Mouse (Mus musculus) liver, embryonic 14.5 days (tissue): ENCODE results near the gene Gm26558. TPM values are rescaled to one million over a fixed set of nuclear protein-coding genes. Genes with fewer than 3 reads are reported as not detected.

Experiments
- ATAC-seq: fragments of 200-750 bp; cut with Nextera tagmentation; 2 replicates; pipeline ENCODE4 v1.8.0; 2017; ENCODE audit warnings: moderate number of reproducible peaks, mild to moderate bottlenecking, moderate library complexity; ENCODE audit not compliant: insufficient read depth
- DNase-seq, 3 experiments: peaks; one replicate each; pipeline ENCODE4 v3.0.0-alpha.2; 2012 to 2013; ENCODE audit warnings: low read depth in 3 of 3, low spot score in 3 of 3
- H3K27ac ChIP-seq: fragments of 300-500 bp; sonication (generic); 2 replicates; pipeline ENCODE4 v1.5.1; 2014; ENCODE audit warnings: moderate library complexity, mild to moderate bottlenecking, control low read depth, inconsistent platforms
- H3K27me3 ChIP-seq: fragments of 300-500 bp; sonication (generic); 2 replicates; pipeline ENCODE4 v1.6.1; 2014; ENCODE audit warnings: mild to moderate bottlenecking, low read length, moderate library complexity; ENCODE audit not compliant: control insufficient read depth, insufficient read depth
- H3K36me3 ChIP-seq: fragments of 300-500 bp; sonication (generic); replicated peaks from 2 replicates; pipeline ENCODE4 v1.6.1; 2014; ENCODE audit warnings: low read depth; ENCODE audit not compliant: control insufficient read depth, insufficient read depth
- H3K4me1 ChIP-seq, 2 experiments: fragments of 200-500 bp in 1 of 2; fragments of 300-500 bp in 1 of 2; sonication (generic) in 1 of 2; replicated peaks; 2 replicates each; pipeline ENCODE4 v1.6.1; 2012 to 2014; ENCODE audit warnings: antibody characterized with exemption in 1 of 2, inconsistent platforms in 1 of 2, low read length in 1 of 2; ENCODE audit not compliant: control insufficient read depth in 2 of 2, insufficient read depth in 2 of 2
- H3K4me2 ChIP-seq: fragments of 300-500 bp; sonication (generic); 2 replicates; pipeline ENCODE4 v1.6.1; 2014; ENCODE audit warnings: low read depth, mild to moderate bottlenecking, control low read depth, moderate library complexity
- H3K4me3 ChIP-seq, 2 experiments: fragments of 200-500 bp in 1 of 2; fragments of 300-500 bp in 1 of 2; sonication (generic) in 1 of 2; 2 replicates each; pipeline ENCODE4 v1.5.1; 2012 to 2014; ENCODE audit warnings: low read depth in 2 of 2, low read length in 2 of 2, mild to moderate bottlenecking in 2 of 2, control low read depth in 1 of 2, inconsistent platforms in 1 of 2, moderate library complexity in 1 of 2; ENCODE audit not compliant: insufficient read depth in 1 of 2
- H3K9ac ChIP-seq: fragments of 300-500 bp; sonication (generic); replicated peaks from 2 replicates; pipeline ENCODE4 v1.6.1; 2014; ENCODE audit warnings: mild to moderate bottlenecking, control low read depth, moderate library complexity
- H3K9me3 ChIP-seq: fragments of 300-500 bp; sonication (generic); 2 replicates; pipeline ENCODE4 v1.6.1; 2016; ENCODE audit warnings: low read length, mixed read lengths; ENCODE audit not compliant: control insufficient read depth
- CTCF ChIP-seq: IDR thresholded peaks from 2 replicates; pipeline ENCODE4 v1.5.1; 2016; ENCODE audit warnings: antibody characterized with exemption, low read depth, control low read depth
- EP300 ChIP-seq: IDR thresholded peaks from 2 replicates; pipeline ENCODE4 v1.6.1; 2016; ENCODE audit warnings: antibody characterized with exemption, low read depth
- WGBS: fragments of 180-500 bp; shearing (Covaris S2); extraction: QIAGEN DNeasy Blood & Tissue Kit; methylation state at CpG from one replicate; pipeline ENCODE4 v1.1.7; 2014; ENCODE audit not compliant: insufficient replicate concordance; 5-methylcytosine and 5-hydroxymethylcytosine counted together
- polyA plus RNA-seq, 2 experiments: library from polyadenylated mRNA; depleted of rRNA in 1 of 2; stranded (reverse) in 1 of 2; unstranded in 1 of 2; fragments of >200 nt; fragmentation: Nextera tagmentation in 1 of 2; extraction: Ambion mirVana in 1 of 2; gene quantifications; 2 replicates each; pipeline versions ENCODE4 v1.2.1 to v1.2.3; 2012 to 2014

Gene Gm26558
- polyA plus RNA-seq, 2 experiments = 0.09 to 1.2 TPM

GRCm38 (mm10) chr2:70619232-70619835 is 42.6 kb downstream of the Gm26558 start:
- no peak for DNase-seq
- Histone ChIP-seq H3K4me3 (no peak overlapping the region), H3K27me3 (no peaks in the 10 kb centered on the region), H3K9me3 (no peaks in the 10 kb centered on the region), H3K4me1 (no peaks in the 10 kb centered on the region), H3K27ac (no peak overlapping the region), H3K9ac (no peak overlapping the region), H3K36me3 (no peaks in the 10 kb centered on the region), H3K4me2 (no peak overlapping the region)
- no peak for ATAC-seq
- TF ChIP-seq CTCF (peak; percentile 64), EP300 (no peak)
- WGBS = 81% methylated on average over 6 of the region's 6 CpGs

DNA sequence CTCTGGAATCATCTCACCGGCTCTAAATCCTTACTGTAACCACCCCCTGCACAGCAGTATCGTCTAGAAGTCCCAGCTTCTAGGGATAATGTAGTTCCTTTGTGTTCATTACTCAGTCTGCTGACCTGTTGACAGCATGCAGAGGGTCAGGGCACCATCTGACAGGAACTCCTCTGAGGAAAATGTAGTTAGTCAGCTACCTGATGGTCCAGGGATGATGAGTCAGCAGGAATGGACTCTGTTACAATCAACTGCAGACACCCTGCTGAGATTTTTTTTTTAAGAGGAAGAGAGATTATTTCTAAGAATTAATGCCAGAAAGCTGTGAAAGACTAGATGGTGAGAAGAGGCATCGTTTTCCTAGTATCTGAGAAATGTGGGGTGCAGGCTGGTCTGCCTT is 45.3 kb downstream of the Gm26558 start:
- H3K4me2 ChIP-seq = no peak overlapping the region
- WGBS = 60% methylated on average over 3 of the region's 3 CpGs
- no peak for DNase-seq
- TF ChIP-seq EP300 (no peak), CTCF (no peak)
- no peak for ATAC-seq
- H3K36me3 ChIP-seq = no peaks in the 10 kb centered on the region
- no peaks in the 10 kb centered on the region for H3K9me3 ChIP-seq
- no peaks in the 10 kb centered on the region for H3K4me1 ChIP-seq
- no peak overlapping the region for H3K4me3 ChIP-seq
- H3K27ac ChIP-seq = no peak overlapping the region
- no peak overlapping the region for H3K9ac ChIP-seq
- H3K27me3 ChIP-seq = no peaks in the 10 kb centered on the region

DNA sequence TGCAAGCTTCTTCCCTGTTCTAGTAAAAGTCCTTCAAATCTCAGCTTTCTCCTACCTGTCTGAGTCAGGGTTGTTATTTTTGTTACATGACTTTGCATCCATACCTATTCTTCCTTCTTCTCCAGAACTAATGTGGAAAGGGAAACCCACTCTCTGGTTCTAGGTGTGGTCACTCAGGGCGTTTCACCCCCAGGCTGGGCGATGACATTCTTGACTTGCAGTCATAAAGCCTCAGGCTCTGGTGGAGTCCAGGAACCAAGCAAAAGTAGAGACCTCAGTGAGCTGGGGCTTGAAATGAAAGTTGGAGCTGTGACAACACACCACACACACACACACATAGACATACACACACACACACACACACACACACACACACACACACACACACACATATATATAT is 45.8 kb downstream of the Gm26558 start:
- H3K27me3 ChIP-seq = no peaks in the 10 kb centered on the region
- no peaks in the 10 kb centered on the region for H3K4me1 ChIP-seq
- 54% methylated on average over 2 of the region's 2 CpGs for WGBS
- no peak overlapping the region for H3K4me2 ChIP-seq
- H3K4me3 ChIP-seq = no peak overlapping the region
- TF ChIP-seq EP300 = no peak
- no peak for TF ChIP-seq CTCF
- no peak overlapping the region for H3K27ac ChIP-seq
- H3K36me3 ChIP-seq = no peaks in the 10 kb centered on the region
- ATAC-seq = no peak
- DNase-seq = no peak
- no peaks in the 10 kb centered on the region for H3K9me3 ChIP-seq
- H3K9ac ChIP-seq = no peak overlapping the region

GRCm38 (mm10) chr2:70614745-70615351 is 47.1 kb downstream of the Gm26558 start:
- Histone ChIP-seq H3K4me3 (no peak overlapping the region), H3K9ac (no peak overlapping the region), H3K4me1 (no peaks in the 10 kb centered on the region), H3K9me3 (no peaks in the 10 kb centered on the region), H3K27ac (no peak overlapping the region), H3K4me2 (no peak overlapping the region), H3K27me3 (no peaks in the 10 kb centered on the region), H3K36me3 (no peaks in the 10 kb centered on the region)
- ATAC-seq = no peak
- 51% methylated on average over 7 of the region's 7 CpGs for WGBS
- TF ChIP-seq EP300 = no peak
- TF ChIP-seq CTCF = no peak
- no peak for DNase-seq

Other genes starting within 250 kb of the Gm26558 start
- 0.08 and 0.14 TPM in 2 replicates for gene Sp5, start 187.2 kb downstream of the Gm26558 start, polyA plus RNA-seq (2012; rRNA removed)
- gene Sp5, start 187.2 kb downstream of the Gm26558 start, polyA plus RNA-seq (2014; fragmentation: Nextera tagmentation; extraction: Ambion mirVana) = 0.06 and 0.11 TPM in 2 replicates
- not detected in 2 replicates for gene Erich2, start 153.3 kb downstream of the Gm26558 start, polyA plus RNA-seq (2012; rRNA removed)
- gene Erich2, start 153.3 kb downstream of the Gm26558 start, polyA plus RNA-seq (2014; fragmentation: Nextera tagmentation; extraction: Ambion mirVana) = not detected in 2 replicates
- 0.02 and 0.10 TPM in 2 replicates for gene Gad1, start 109.0 kb downstream of the Gm26558 start, polyA plus RNA-seq (2012; rRNA removed)
- gene Gad1, start 109.0 kb downstream of the Gm26558 start, polyA plus RNA-seq (2014; fragmentation: Nextera tagmentation; extraction: Ambion mirVana) = 0.03 and 0.14 TPM in 2 replicates
- gene Gorasp2, start 532 bp downstream of the Gm26558 start, polyA plus RNA-seq (2012; rRNA removed) = 22.9 and 24.5 TPM in 2 replicates
- gene Gorasp2, start 532 bp downstream of the Gm26558 start, polyA plus RNA-seq (2014; fragmentation: Nextera tagmentation; extraction: Ambion mirVana) = 50.5 and 51.8 TPM in 2 replicates
- gene Tlk1, start 163.6 kb upstream of the Gm26558 start, polyA plus RNA-seq (2012; rRNA removed) = 15.0 and 23.7 TPM in 2 replicates
- 24.3 and 36.1 TPM in 2 replicates for gene Tlk1, start 163.6 kb upstream of the Gm26558 start, polyA plus RNA-seq (2014; fragmentation: Nextera tagmentation; extraction: Ambion mirVana)